Mouse (Mus musculus) thymus, adult 2 months (tissue): Measurements from ENCODE around the gene Gorasp1.

ENCODE experiments used
- CTCF ChIP-seq: fragments of 200-500 bp; IDR thresholded peaks from 2 replicates; pipeline ENCODE4 v1.5.1; 2012; ENCODE audit warnings: mild to moderate bottlenecking, control low read depth, low read length, moderate library complexity, borderline replicate concordance; ENCODE audit not compliant: control insufficient read depth, poor library complexity, insufficient read depth; ENCODE audit errors: extremely low read depth
- POLR2A ChIP-seq: fragments of 200-500 bp; IDR thresholded peaks from 2 replicates; pipeline ENCODE4 v1.6.1; 2012; ENCODE audit warnings: mild to moderate bottlenecking, low read length, control low read depth, moderate library complexity; ENCODE audit not compliant: control insufficient read depth, poor library complexity, insufficient read depth; ENCODE audit errors: extremely low read depth

DNA sequence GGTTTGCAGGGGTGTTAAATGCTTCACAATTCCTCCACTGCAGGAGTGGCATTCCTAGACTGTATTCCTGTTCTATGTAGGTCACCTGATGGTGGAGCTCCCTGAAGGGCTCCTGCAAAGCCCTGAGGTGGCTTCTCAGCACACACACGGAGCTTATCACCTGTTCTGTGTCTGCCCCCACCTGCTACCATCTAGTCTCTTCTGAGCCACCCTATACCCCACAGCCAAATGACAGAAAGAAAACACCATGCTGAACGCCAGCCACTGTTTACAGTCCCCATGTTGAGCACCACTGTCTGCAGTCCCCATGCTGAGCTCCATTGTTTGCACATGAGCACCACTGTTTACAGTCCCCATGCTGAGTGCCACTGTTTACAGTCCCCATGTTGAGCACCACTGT, 42.4 kb upstream of the Gorasp1 start:
- TF ChIP-seq CTCF (no peak), POLR2A (no peak)
